Mouse (Mus musculus) liver, embryonic 11.5 days (tissue): ENCODE data around the gene Umod. TPM values are rescaled to one million over a fixed set of nuclear protein-coding genes. Genes with fewer than 3 reads are reported as not detected.

Experiments used
- ATAC-seq: fragments of 200-750 bp; cut with Nextera tagmentation; replicated peaks from 2 replicates; pipeline ENCODE4 v1.8.0; 2017; ENCODE audit warnings: moderate number of reproducible peaks, mild to moderate bottlenecking, moderate TSS enrichment, moderate library complexity; ENCODE audit not compliant: low FRiP score
- DNase-seq: peaks from one replicate; pipeline ENCODE4 v3.0.0-alpha.2; 2017; ENCODE audit warnings: low spot score
- H3K27ac ChIP-seq: fragments of 300-500 bp; sonication (generic); 2 replicates; pipeline ENCODE4 v1.5.1; 2014; ENCODE audit warnings: mild to moderate bottlenecking, low read depth, low read length, control low read depth
- H3K27me3 ChIP-seq: fragments of 300-500 bp; sonication (generic); replicated peaks from 2 replicates; pipeline ENCODE4 v1.6.1; 2014; ENCODE audit warnings: low read length, mixed read lengths; ENCODE audit not compliant: control insufficient read depth, insufficient read depth
- H3K36me3 ChIP-seq: fragments of 300-500 bp; sonication (generic); 2 replicates; pipeline ENCODE4 v1.6.1; 2014; ENCODE audit warnings: mild to moderate bottlenecking, low read length, moderate library complexity, mixed read lengths; ENCODE audit not compliant: control insufficient read depth, insufficient read depth
- H3K4me1 ChIP-seq: fragments of 300-500 bp; sonication (generic); replicated peaks from 2 replicates; pipeline ENCODE4 v1.6.1; 2014; ENCODE audit warnings: low read length, mixed read lengths; ENCODE audit not compliant: control insufficient read depth, insufficient read depth
- H3K4me2 ChIP-seq: fragments of 300-500 bp; sonication (generic); 2 replicates; pipeline ENCODE4 v1.6.1; 2014; ENCODE audit warnings: mild to moderate bottlenecking, control low read depth, moderate library complexity
- H3K4me3 ChIP-seq: fragments of 300-500 bp; sonication (generic); 2 replicates; pipeline ENCODE4 v1.5.1; 2014; ENCODE audit warnings: low read depth, low read length, control low read depth
- H3K9ac ChIP-seq: fragments of 300-500 bp; sonication (generic); 2 replicates; pipeline ENCODE4 v1.6.1; 2014; ENCODE audit warnings: low read depth, low read length, control low read depth
- H3K9me3 ChIP-seq: fragments of 300-500 bp; sonication (generic); 2 replicates; pipeline ENCODE4 v1.6.1; 2016; ENCODE audit warnings: low read length, inconsistent platforms, mixed read lengths; ENCODE audit not compliant: control insufficient read depth
- whole genome bisulfite sequencing: fragments of 180-500 bp; shearing (Covaris S2); extraction: QIAGEN DNeasy Blood & Tissue Kit; methylation state at CpG from one replicate; pipeline ENCODE4 v1.1.7; 2014; 5-methylcytosine and 5-hydroxymethylcytosine counted together
- polyA plus RNA-seq: library from polyadenylated mRNA; unstranded; fragments of >200 nt; fragmentation: Nextera tagmentation; extraction: Ambion mirVana; gene quantifications from 2 replicates; pipeline ENCODE4 v1.2.1, GENCODE M21; 2014

Umod gene
- polyA plus RNA-seq, 1 experiment from 2014 or later: not detected

- 37% methylated on average over 5 of the region's 5 CpGs for WGBS
- 0 out of 2 replicates have a peak, but pooled peaks have one; percentile 19 for ATAC-seq
Measured at GRCm38 (mm10) chr7:119519654-119520053, 40.6 kb upstream of the Umod start.

DNA sequence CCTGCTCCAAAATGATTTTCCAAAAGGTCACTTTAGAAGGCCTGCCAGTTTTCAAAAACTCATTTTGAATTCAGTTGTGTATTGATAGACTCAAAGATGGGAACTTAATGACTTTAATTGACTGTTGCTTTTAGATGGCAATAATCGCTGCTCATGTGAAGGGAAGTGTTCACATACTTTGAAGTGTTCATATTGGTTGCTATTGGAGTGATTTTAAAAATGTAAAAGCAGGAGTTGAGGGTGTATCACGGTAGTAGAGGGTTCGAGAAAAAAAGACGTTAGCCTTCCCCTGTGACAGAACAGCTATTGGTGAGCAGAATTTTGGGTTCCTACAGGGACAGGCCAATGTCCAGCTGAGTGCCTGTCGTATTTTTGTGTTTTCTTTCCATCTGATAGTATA is 40.1 kb upstream of the Umod start, which contains the start of gene Acsm5:
Acsm5 (plus strand) TSS at position 301 of the 400 bp plus-strand sequence.
- no peak within 1 kb of the TSS for H3K4me2 ChIP-seq
- H3K9me3 ChIP-seq: no peaks in the 10 kb centered on the region
- H3K4me1 ChIP-seq: no peaks in the 10 kb centered on the region
- H3K36me3 ChIP-seq: no peaks in the 10 kb centered on the region
- WGBS: 70% methylated on average over 5 of the region's 5 CpGs
- no peak within 1 kb of the TSS for H3K9ac ChIP-seq
- DNase-seq (no peak), ATAC-seq (no peak)
- no peak within 1 kb of the TSS for H3K27ac ChIP-seq
- no peak within 1 kb of the TSS for H3K4me3 ChIP-seq
- no peaks in the 10 kb centered on the region for H3K27me3 ChIP-seq

More at GRCm38 (mm10) chr7:119519654-119520053, 40.6 kb upstream of the Umod start:
- Histone ChIP-seq H3K27ac (no peak overlapping the region), H3K36me3 (no peaks in the 10 kb centered on the region), H3K27me3 (no peaks in the 10 kb centered on the region), H3K4me3 (no peak overlapping the region), H3K4me1 (no peaks in the 10 kb centered on the region), H3K4me2 (no peak overlapping the region), H3K9me3 (no peaks in the 10 kb centered on the region), H3K9ac (no peak overlapping the region)
- peak; percentile 52 for DNase-seq

- no peak for ATAC-seq
- H3K9me3 ChIP-seq: no peaks in the 10 kb centered on the region
- no peak overlapping the region for H3K9ac ChIP-seq
- H3K4me1 ChIP-seq: no peaks in the 10 kb centered on the region
- H3K27ac ChIP-seq: no peak overlapping the region
- H3K4me3 ChIP-seq: no peak overlapping the region
- H3K36me3 ChIP-seq: no peaks in the 10 kb centered on the region
- H3K27me3 ChIP-seq: no peaks in the 10 kb centered on the region
- H3K4me2 ChIP-seq: no peak overlapping the region
- WGBS: 76% methylated on average over 7 of the region's 7 CpGs
- no peak for DNase-seq
Measured at GRCm38 (mm10) chr7:119516272-119516558, 37.1 kb upstream of the Umod start.

DNA sequence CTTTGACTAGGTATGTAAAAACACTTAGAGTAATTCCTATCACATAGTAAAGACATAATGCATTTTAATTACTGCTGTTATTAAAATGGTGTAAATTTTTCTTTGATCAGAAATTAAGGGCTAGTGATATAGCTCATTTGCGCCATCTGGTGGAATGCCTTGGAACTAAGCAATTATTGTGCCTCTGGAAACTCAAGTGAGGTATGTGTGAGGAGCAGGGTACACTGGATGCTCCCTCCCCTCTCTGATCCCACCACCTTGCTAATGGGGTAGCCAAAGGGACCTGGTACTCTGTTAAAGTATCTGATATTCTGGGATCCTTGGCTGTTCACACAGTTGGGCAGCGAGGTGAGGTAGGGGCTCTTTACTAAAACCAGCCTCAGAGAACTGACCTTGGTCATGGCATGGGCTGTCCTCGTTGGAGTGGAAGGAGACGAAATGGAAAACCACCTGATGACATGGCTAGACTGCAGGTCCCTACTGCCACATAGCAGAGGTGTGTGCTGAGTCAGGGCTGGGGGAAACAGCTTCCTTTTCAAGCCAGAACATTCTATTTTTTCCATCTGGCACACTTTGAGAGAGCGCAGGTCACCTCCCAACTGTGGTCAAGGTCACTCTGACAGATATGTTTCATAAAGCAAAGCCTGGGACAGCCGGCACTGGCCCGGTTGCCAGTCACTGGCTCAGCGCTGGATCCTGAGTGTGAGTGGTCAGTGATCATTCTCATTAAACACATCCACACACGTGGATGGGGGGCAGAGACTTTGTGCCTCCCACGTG is 36.6 kb upstream of the Umod start:
- no peak overlapping the region for H3K9ac ChIP-seq
- H3K9me3 ChIP-seq: no peaks in the 10 kb centered on the region
- no peak overlapping the region for H3K4me2 ChIP-seq
- WGBS: 66% methylated on average over 10 of the region's 10 CpGs
- no peak; the same call in 1 of the 2 replicates for ATAC-seq
- no peak overlapping the region for H3K27ac ChIP-seq
- H3K36me3 ChIP-seq: no peaks in the 10 kb centered on the region
- no peaks in the 10 kb centered on the region for H3K27me3 ChIP-seq
- DNase-seq: no peak
- no peaks in the 10 kb centered on the region for H3K4me1 ChIP-seq
- no peak overlapping the region for H3K4me3 ChIP-seq

DNA sequence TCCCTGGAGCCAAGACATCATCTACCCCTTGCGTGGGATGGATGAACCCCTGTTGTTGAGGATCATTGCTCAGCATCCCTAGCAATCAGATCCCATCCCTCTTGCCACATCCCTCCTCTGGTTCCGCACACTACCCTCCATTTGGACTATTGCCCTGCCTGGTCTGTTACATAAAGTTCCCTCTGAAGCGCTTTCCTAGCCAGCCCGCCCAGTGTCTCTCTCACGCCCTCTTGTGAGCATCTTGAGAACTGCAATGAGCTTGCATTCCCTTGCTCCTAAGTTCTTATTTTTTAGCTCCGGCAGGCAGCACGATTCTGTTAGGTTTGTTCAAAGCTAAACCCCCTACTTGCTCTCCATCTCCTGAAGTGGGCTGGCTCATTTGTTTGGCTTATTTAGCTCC is 34.0 kb upstream of the Umod start:
- Histone ChIP-seq H3K9me3 (no peaks in the 10 kb centered on the region), H3K36me3 (no peaks in the 10 kb centered on the region), H3K27ac (no peak overlapping the region), H3K9ac (no peak overlapping the region), H3K4me1 (no peaks in the 10 kb centered on the region), H3K27me3 (no peaks in the 10 kb centered on the region), H3K4me2 (no peak overlapping the region), H3K4me3 (no peak overlapping the region)
- ATAC-seq (peak; percentile 56), DNase-seq (peak; percentile 33)
- WGBS: 31% methylated on average over 7 of the region's 7 CpGs

GRCm38 (mm10) chr7:119511143-119511542 is 32.1 kb upstream of the Umod start:
- Histone ChIP-seq H3K4me1 (no peaks in the 10 kb centered on the region), H3K27me3 (no peaks in the 10 kb centered on the region), H3K9me3 (no peaks in the 10 kb centered on the region), H3K4me2 (no peak overlapping the region), H3K4me3 (no peak overlapping the region), H3K9ac (no peak overlapping the region), H3K27ac (no peak overlapping the region), H3K36me3 (no peaks in the 10 kb centered on the region)
- ATAC-seq (no peak), DNase-seq (no peak)
- WGBS: 80% methylated on average over 4 of the region's 4 CpGs

DNA sequence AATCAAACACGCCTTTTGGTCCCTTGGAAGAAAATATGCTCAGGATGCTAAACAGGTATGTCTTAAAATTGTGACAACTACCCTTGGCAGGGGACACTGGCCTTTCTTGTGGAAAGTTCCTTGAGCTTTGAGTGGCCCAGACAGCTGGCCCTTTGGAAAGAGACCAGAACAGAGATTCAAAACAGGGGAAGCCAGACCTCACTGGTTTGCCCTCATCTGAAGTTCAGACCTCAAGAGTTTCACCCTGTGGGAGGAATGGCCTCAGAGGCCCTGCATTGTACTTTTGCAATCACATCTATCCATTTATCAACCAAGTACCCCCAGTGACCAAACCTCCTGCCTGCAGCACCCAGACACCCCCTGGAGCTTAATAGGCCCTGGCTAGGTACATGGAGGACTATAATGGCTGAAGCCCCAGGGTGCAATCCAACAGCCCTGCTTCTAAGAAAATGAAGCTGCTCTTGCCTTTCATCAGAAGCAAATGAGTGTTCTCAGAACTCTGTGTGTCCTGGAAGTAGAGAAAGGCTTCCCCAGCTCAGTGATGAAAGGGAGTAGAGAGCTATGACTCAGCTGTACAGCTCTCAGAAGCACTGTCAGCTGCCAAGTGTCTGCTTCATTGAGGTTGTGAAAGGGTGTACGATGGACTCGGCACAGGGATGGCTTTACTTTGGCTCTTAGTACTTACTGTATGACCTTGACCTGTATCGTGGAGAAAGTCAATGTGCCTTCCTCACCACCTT is 11.1 kb upstream of the Umod start:
- no peak for DNase-seq
- WGBS: 79% methylated on average over 4 of the region's 4 CpGs
- H3K36me3 ChIP-seq: no peaks in the 10 kb centered on the region

GRCm38 (mm10) chr7:119486683-119487082 is 7.6 kb upstream of the Umod start:
- Histone ChIP-seq H3K4me3 (no peak overlapping the region), H3K9ac (no peak overlapping the region), H3K36me3 (no peaks in the 10 kb centered on the region), H3K9me3 (no peaks in the 10 kb centered on the region), H3K27me3 (no peaks in the 10 kb centered on the region), H3K27ac (no peak overlapping the region), H3K4me1 (no peaks in the 10 kb centered on the region), H3K4me2 (no peak overlapping the region)
- 68% methylated on average over 5 of the region's 5 CpGs for WGBS
- ATAC-seq (no peak), DNase-seq (no peak)

More for the DNA sequence above, 11.1 kb upstream of the Umod start:
- Histone ChIP-seq H3K9me3 (no peaks in the 10 kb centered on the region), H3K9ac (no peak overlapping the region), H3K4me1 (no peaks in the 10 kb centered on the region), H3K4me3 (no peak overlapping the region), H3K27ac (no peak overlapping the region), H3K27me3 (no peaks in the 10 kb centered on the region), H3K4me2 (no peak overlapping the region)
- ATAC-seq: no peak

DNA sequence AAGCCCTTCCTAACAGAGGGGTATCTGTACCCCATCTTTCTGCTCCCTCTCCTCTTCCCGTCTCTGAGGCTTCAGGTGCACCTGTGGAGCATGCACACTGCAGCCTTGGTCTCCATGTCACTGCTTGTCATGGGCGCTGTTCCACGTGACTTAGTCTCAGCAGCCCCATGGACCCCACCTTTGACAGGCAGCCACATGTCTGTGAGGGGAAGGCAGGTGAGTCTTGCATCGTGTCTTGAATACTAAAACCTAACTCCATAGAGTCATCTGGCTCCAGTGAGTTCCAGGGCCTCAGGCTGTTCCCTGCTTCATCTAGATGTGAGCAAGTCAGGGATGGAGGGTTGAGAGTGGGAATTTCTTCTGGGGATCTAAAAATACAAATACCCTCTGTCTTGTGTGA is 5.1 kb upstream of the Umod start:
- H3K27ac ChIP-seq: no peak overlapping the region
- H3K9me3 ChIP-seq: no peaks in the 10 kb centered on the region
- no peaks in the 10 kb centered on the region for H3K4me1 ChIP-seq
- no peaks in the 10 kb centered on the region for H3K27me3 ChIP-seq
- no peak overlapping the region for H3K9ac ChIP-seq
- H3K36me3 ChIP-seq: no peaks in the 10 kb centered on the region
- H3K4me3 ChIP-seq: no peak overlapping the region
- H3K4me2 ChIP-seq: no peak overlapping the region
- 79% methylated on average over 4 of the region's 4 CpGs for WGBS
- DNase-seq: no peak
- ATAC-seq: no peak
